Mouse (Mus musculus) small intestine, adult 2 months (tissue): ENCODE results near the gene Armcx6. TPM values are rescaled to one million over a fixed set of nuclear protein-coding genes. Genes with fewer than 3 reads are reported as not detected.
"Not testable (repeated sequence)": the region's sequence is repeated elsewhere in the genome, so short reads cannot be mapped to it uniquely, and the experiment has no call there.

Source experiments
- H3K27ac ChIP-seq: fragments of 200-500 bp; 2 replicates; pipeline ENCODE4 v1.5.1; 2012; ENCODE audit warnings: low read depth, low read length, control low read depth, inconsistent platforms; ENCODE audit not compliant: insufficient read depth
- H3K27me3 ChIP-seq: fragments of 200-500 bp; 2 replicates; pipeline ENCODE4 v1.6.1; 2012; ENCODE audit warnings: mild to moderate bottlenecking, moderate library complexity, low read length, inconsistent platforms; ENCODE audit not compliant: control insufficient read depth, insufficient read depth
- H3K36me3 ChIP-seq: fragments of 200-500 bp; 2 replicates; pipeline ENCODE4 v1.6.1; 2012; ENCODE audit warnings: mild to moderate bottlenecking, low read length, control low read depth, inconsistent platforms; ENCODE audit not compliant: control insufficient read depth, insufficient read depth
- H3K4me1 ChIP-seq: fragments of 200-500 bp; 2 replicates; pipeline ENCODE4 v1.6.1; 2012; ENCODE audit warnings: low read length, inconsistent platforms, mixed read lengths; ENCODE audit not compliant: control insufficient read depth, insufficient read depth, insufficient read length
- H3K4me3 ChIP-seq: fragments of 200-500 bp; 2 replicates; pipeline ENCODE4 v1.5.1; 2012; ENCODE audit warnings: low read depth, mild to moderate bottlenecking, control low read depth, inconsistent platforms, low read length, moderate library complexity
- CTCF ChIP-seq: fragments of 200-500 bp; IDR thresholded peaks from 2 replicates; pipeline ENCODE4 v1.5.1; 2012; ENCODE audit warnings: low read depth, mild to moderate bottlenecking, control low read depth, inconsistent platforms, low read length, moderate library complexity, mixed read lengths; ENCODE audit not compliant: insufficient replicate concordance, insufficient read length; ENCODE audit errors: extremely low read depth
- POLR2A ChIP-seq: fragments of 200-500 bp; IDR thresholded peaks from 2 replicates; pipeline ENCODE4 v1.6.1; 2012; ENCODE audit warnings: low read depth, mild to moderate bottlenecking, control low read depth, inconsistent platforms, low read length, moderate library complexity
- WGBS: fragments of 180-500 bp; shearing (Covaris S2); methylation state at CpG from one replicate; pipeline ENCODE4 v1.1.7; 2018; 5-methylcytosine and 5-hydroxymethylcytosine counted together
- polyA plus RNA-seq: library from polyadenylated mRNA; depleted of rRNA; stranded (reverse); fragments of >200 nt; gene quantifications from 2 replicates; pipeline ENCODE4 v1.2.3, GENCODE M21; 2012; rRNA removed

Armcx6 gene
- polyA plus RNA-seq, result 0.24 and 0.36 TPM in 2 replicates

- Histone ChIP-seq H3K27me3 (no peaks in the 10 kb centered on the region), H3K36me3 (no peaks in the 10 kb centered on the region), H3K4me1 (no peaks in the 10 kb centered on the region), H3K4me3 (peak within 1 kb of the TSS; percentile 67), H3K27ac (no peak within 1 kb of the TSS)
- 11% methylated on average over 36 of the region's 36 CpGs for WGBS
- TF ChIP-seq POLR2A (no peak), CTCF (no peak)
Measured at GRCm38 (mm10) chrX:134750764-134751592, at the start of gene Armcx6. Armcx6 (minus strand) TSS chrX:134751417.

- TF ChIP-seq POLR2A (no peak), CTCF (no peak)
- Histone ChIP-seq H3K27ac (no peak overlapping the region), H3K27me3 (no peaks in the 10 kb centered on the region), H3K4me3 (no peak overlapping the region), H3K4me1 (no peaks in the 10 kb centered on the region), H3K36me3 (no peaks in the 10 kb centered on the region)
- WGBS, result 58% methylated on average over 4 of the region's 4 CpGs
Measured at GRCm38 (mm10) chrX:134787728-134788127, 36.5 kb upstream of the Armcx6 start.

GRCm38 (mm10) chrX:134763428-134764198, 12.4 kb upstream of the Armcx6 start:
- WGBS, result 35% methylated on average over 4 of the region's 4 CpGs
- not testable (repeated sequence) for H3K36me3 ChIP-seq, H3K4me1 ChIP-seq, H3K27me3 ChIP-seq, H3K4me3 ChIP-seq, H3K27ac ChIP-seq

GRCm38 (mm10) chrX:134757293-134757995, 6.2 kb upstream of the Armcx6 start:
- TF ChIP-seq CTCF (no peak), POLR2A (no peak)
- no peak overlapping the region for H3K27ac ChIP-seq
- H3K27me3 ChIP-seq, result no peaks in the 10 kb centered on the region
- 26% methylated on average over 13 of the region's 13 CpGs for WGBS
- H3K4me3 ChIP-seq, result peak overlapping the region; percentile 91
- no peaks in the 10 kb centered on the region for H3K4me1 ChIP-seq
- no peaks in the 10 kb centered on the region for H3K36me3 ChIP-seq

GRCm38 (mm10) chrX:134756434-134757292, 5.4 kb upstream of the Armcx6 start, which contains the start of gene Armcx3:
Armcx3 (plus strand) TSS chrX:134756595.
- Histone ChIP-seq H3K27ac (no peak within 1 kb of the TSS; the same call in 1 of the 2 replicates), H3K4me3 (peak within 1 kb of the TSS; percentile 91), H3K36me3 (no peaks in the 10 kb centered on the region), H3K27me3 (no peaks in the 10 kb centered on the region), H3K4me1 (no peaks in the 10 kb centered on the region)
- TF ChIP-seq CTCF, result no peak
- TF ChIP-seq POLR2A, result no peak
- 14% methylated on average over 46 of the region's 46 CpGs for WGBS

- 43% methylated on average over 4 of the region's 4 CpGs for WGBS
- Histone ChIP-seq H3K36me3 (no peaks in the 10 kb centered on the region), H3K27me3 (no peaks in the 10 kb centered on the region), H3K27ac (no peak overlapping the region), H3K4me1 (no peaks in the 10 kb centered on the region), H3K4me3 (no peak overlapping the region)
- TF ChIP-seq POLR2A (no peak), CTCF (no peak)
Measured at GRCm38 (mm10) chrX:134752584-134752983, 1.4 kb upstream of the Armcx6 start.
